ENCODE assay signal across 1 mouse cellular context in the genomic region with DNA sequence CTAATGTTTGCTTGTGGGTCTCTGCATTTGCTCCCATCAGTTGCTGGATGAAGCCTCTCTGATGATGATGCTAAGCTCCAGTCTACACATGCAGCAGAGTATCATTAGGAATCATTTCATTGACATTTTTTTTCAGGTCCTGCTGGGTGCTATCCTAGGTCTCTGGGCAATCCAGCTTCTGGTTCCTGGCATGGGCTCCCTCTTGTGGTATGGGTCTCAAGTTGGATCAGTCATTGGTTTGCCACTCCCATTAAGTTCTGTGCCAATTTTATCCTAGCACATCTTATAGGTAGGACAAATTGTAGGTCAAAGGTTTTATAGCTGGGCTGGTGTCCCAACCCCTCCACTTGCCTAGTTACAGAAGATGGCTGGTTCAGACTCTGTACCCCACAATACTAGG.
TF ChIP-seq lines count a peak whose summit lies in the region.

No protein-coding gene starts in this region.

TF ChIP-seq in MEL, 35 proteins besides CTCF, POLR2A, EP300 and RAD21:
- TF ChIP-seq ZC3H11A (IDR thresholded peaks at IDR 0.05; ENCODE audit: low read depth, low read length) = no peak
- peak; percentile 40; the same call in 1 of the 2 replicates for TF ChIP-seq SMC3 (IDR thresholded peaks at IDR 0.05; ENCODE audit: low read depth, low read length)
TF ChIP-seq in MEL: peak in this region for 1.
